Mouse (Mus musculus): Measurements from ENCODE around the gene Myh9.
"Not testable (repeated sequence)": the region's sequence is repeated elsewhere in the genome, so short reads cannot be mapped to it uniquely, and the experiment has no call there.

Gene Myh9

GRCm38 (mm10) chr15:77752443-77752842 lies 89.5 kb downstream of the Myh9 start:
- no peak for DNase-seq (ENCODE audit: low spot score)

GRCm38 (mm10) chr15:77750461-77750860 lies 91.5 kb downstream of the Myh9 start:
- peak; percentile 70 for DNase-seq (ENCODE audit: low spot score)

GRCm38 (mm10) chr15:77749717-77750116 lies 92.3 kb downstream of the Myh9 start:
- no peak for DNase-seq (ENCODE audit: low spot score)

- DNase-seq (ENCODE audit: low spot score) = no peak
Observed at GRCm38 (mm10) chr15:77748414-77748813, 93.6 kb downstream of the Myh9 start.

- peak; percentile 61 for DNase-seq (ENCODE audit: low spot score)
Observed at GRCm38 (mm10) chr15:77746326-77746725, 95.6 kb downstream of the Myh9 start.

GRCm38 (mm10) chr15:77745081-77745480 lies 96.9 kb downstream of the Myh9 start:
- DNase-seq (ENCODE audit: low spot score) = no peak

GRCm38 (mm10) chr15:77744632-77745031 lies 97.3 kb downstream of the Myh9 start:
- DNase-seq (ENCODE audit: low spot score) = no peak

- not testable (repeated sequence) for DNase-seq (ENCODE audit: low spot score)
Observed at GRCm38 (mm10) chr15:77741556-77741955, 100.4 kb downstream of the Myh9 start.

- DNase-seq (ENCODE audit: low spot score) = no peak
Observed at GRCm38 (mm10) chr15:77740511-77741297, 101.3 kb downstream of the Myh9 start.

GRCm38 (mm10) chr15:77733903-77734302 lies 108.1 kb downstream of the Myh9 start:
- not testable (repeated sequence) for DNase-seq (ENCODE audit: low spot score)

- DNase-seq (ENCODE audit: low spot score) = peak; percentile 71
Observed at GRCm38 (mm10) chr15:77733380-77733779, 108.6 kb downstream of the Myh9 start.

- not testable (repeated sequence) for DNase-seq (ENCODE audit: low spot score)
Observed at GRCm38 (mm10) chr15:77732851-77733250, 109.1 kb downstream of the Myh9 start.

- no peak for DNase-seq (ENCODE audit: low spot score)
Observed at GRCm38 (mm10) chr15:77731605-77732004, 110.4 kb downstream of the Myh9 start.

GRCm38 (mm10) chr15:77728739-77729138 lies 113.2 kb downstream of the Myh9 start, which contains the start of gene Apol9b:
Gene Apol9b (plus strand): TSS chr15:77729039.
- DNase-seq (ENCODE audit: low spot score) = not testable (repeated sequence)

- DNase-seq (ENCODE audit: low spot score) = not testable (repeated sequence)
Observed at GRCm38 (mm10) chr15:77727745-77728144, 114.2 kb downstream of the Myh9 start.

GRCm38 (mm10) chr15:77727139-77727538 lies 114.8 kb downstream of the Myh9 start:
- DNase-seq (ENCODE audit: low spot score) = peak; percentile 37

- DNase-seq (ENCODE audit: low spot score) = peak; percentile 95
Observed at GRCm38 (mm10) chr15:77725393-77726020, 116.5 kb downstream of the Myh9 start.

GRCm38 (mm10) chr15:77724208-77724911 lies 117.6 kb downstream of the Myh9 start:
- DNase-seq (ENCODE audit: low spot score) = not testable (repeated sequence)

- DNase-seq (ENCODE audit: low spot score) = not testable (repeated sequence)
Observed at GRCm38 (mm10) chr15:77721509-77721908, 120.5 kb downstream of the Myh9 start.

GRCm38 (mm10) chr15:77718240-77718639 lies 123.7 kb downstream of the Myh9 start:
- not testable (repeated sequence) for DNase-seq (ENCODE audit: low spot score)
